Mouse (Mus musculus): ENCODE measurements around the gene Best1.

Gene Best1

DNA sequence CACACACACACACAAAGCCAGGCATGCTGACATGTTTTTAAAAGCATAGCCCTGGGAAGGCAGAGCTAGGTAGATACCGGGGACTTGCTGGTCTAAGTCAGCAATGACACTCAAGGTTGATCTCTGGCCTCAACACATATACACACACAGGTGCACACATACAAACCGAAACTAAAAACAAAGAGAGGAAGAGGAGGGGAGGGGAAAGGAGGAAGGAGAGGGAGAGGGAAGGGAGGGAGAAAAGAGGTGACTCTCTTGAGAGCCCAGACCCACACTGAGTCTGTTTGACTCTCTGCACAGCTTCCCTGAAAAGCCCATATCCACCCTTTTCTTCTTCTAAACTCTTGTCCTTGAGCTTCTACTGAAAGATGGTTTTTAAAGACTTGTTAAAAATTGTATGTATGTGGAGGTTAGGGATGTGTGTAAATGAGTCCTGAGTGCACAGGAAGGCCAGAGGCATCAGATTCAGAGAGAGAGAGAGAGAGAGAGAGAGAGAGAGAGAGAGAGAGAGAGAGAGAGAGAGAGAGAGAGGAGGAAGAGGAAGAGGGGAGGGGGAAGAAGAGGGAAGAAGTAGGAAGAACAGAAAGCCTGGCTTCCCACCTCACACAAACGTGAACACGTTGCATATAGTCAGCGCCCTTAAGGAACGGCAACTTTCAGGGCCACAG is 63.1 kb downstream of the Best1 start:
- CTCF ChIA-PET: interaction anchor here (0.7 to 0.8 kb wide), 3 partner anchors 17 to 905 kb away, joined by 6 to 16 read pairs (median 8); partner anchors contain the start of gene Fads3

- CTCF ChIA-PET: interaction anchor here (0.6 to 0.8 kb wide), 3 partner anchors 14 to 906 kb away, joined by 6 to 24 read pairs (median 8); partner anchors contain the start of gene Fads3
Observed at GRCm38 (mm10) chr19:9937428-9937827, 64.0 kb downstream of the Best1 start.

GRCm38 (mm10) chr19:9936579-9936978 is 64.9 kb downstream of the Best1 start:
- CTCF ChIA-PET: no interaction called here

Data from spleen, embryonic (tissue).